Mouse (Mus musculus): ENCODE measurements around the gene Ddx27. TPM values are rescaled to one million over a fixed set of nuclear protein-coding genes. Genes with fewer than 3 reads are reported as not detected.
A peak's percentile ranks its signal among the peaks of the same experiment; 100 is the strongest.

The Ddx27 gene
- polyA plus RNA-seq, 1 experiment, result 33.5 TPM

- no peak overlapping the region for H3K4me3 ChIP-seq (replicated peaks; ENCODE audit: insufficient read depth, low read depth, low read length)
- DNase-seq, result no peak
- no peaks in the 10 kb centered on the region for H3K4me1 ChIP-seq (ENCODE audit: control insufficient read depth, insufficient read depth, low read length)
- 91% methylated on average over 4 of the region's 4 CpGs for WGBS
- H3K27me3 ChIP-seq (ENCODE audit: control insufficient read depth, insufficient read depth, low read length), result no peaks in the 10 kb centered on the region
- TF ChIP-seq CTCF (IDR thresholded peaks at IDR 0.05; ENCODE audit: borderline replicate concordance, insufficient read depth, low read depth, low read length), result no peak
- TF ChIP-seq POLR2A (IDR thresholded peaks at IDR 0.05; ENCODE audit: borderline replicate concordance, insufficient read depth, low read length), result no peak
- no peak overlapping the region for H3K27ac ChIP-seq (ENCODE audit: insufficient read depth, low read length)
These were observed 15.5 kb downstream of the Ddx27 start for GRCm38 (mm10) chr2:167030507-167030906.

GRCm38 (mm10) chr2:167037710-167038109 lies 22.7 kb downstream of the Ddx27 start:
- Histone ChIP-seq H3K27me3 (ENCODE audit: control insufficient read depth, insufficient read depth, low read length) (no peaks in the 10 kb centered on the region), H3K4me3 (replicated peaks; ENCODE audit: insufficient read depth, low read depth, low read length) (no peak overlapping the region), H3K27ac (ENCODE audit: insufficient read depth, low read length) (no peak overlapping the region), H3K4me1 (ENCODE audit: control insufficient read depth, insufficient read depth, low read length) (peaks cover 20% of the 10 kb centered on the region)
- DNase-seq, result no peak
- no peak for TF ChIP-seq CTCF (IDR thresholded peaks at IDR 0.05; ENCODE audit: borderline replicate concordance, insufficient read depth, low read depth, low read length)
- no peak for TF ChIP-seq POLR2A (IDR thresholded peaks at IDR 0.05; ENCODE audit: borderline replicate concordance, insufficient read depth, low read length)
- 42% methylated on average over 12 of the region's 12 CpGs for WGBS

- Histone ChIP-seq H3K4me3 (replicated peaks; ENCODE audit: insufficient read depth, low read depth, low read length) (no peak overlapping the region), H3K27ac (ENCODE audit: insufficient read depth, low read length) (no peak overlapping the region), H3K27me3 (ENCODE audit: control insufficient read depth, insufficient read depth, low read length) (no peaks in the 10 kb centered on the region), H3K4me1 (ENCODE audit: control insufficient read depth, insufficient read depth, low read length) (peaks cover 20% of the 10 kb centered on the region)
- 23% methylated on average over 6 of the region's 6 CpGs for WGBS
- TF ChIP-seq POLR2A (IDR thresholded peaks at IDR 0.05; ENCODE audit: borderline replicate concordance, insufficient read depth, low read length) (no peak), CTCF (IDR thresholded peaks at IDR 0.05; ENCODE audit: borderline replicate concordance, insufficient read depth, low read depth, low read length) (no peak)
- DNase-seq, result peak; percentile 37 to 54
These were observed 23.3 kb downstream of the Ddx27 start for GRCm38 (mm10) chr2:167038297-167038696.

GRCm38 (mm10) chr2:167038716-167039115 lies 23.7 kb downstream of the Ddx27 start:
- TF ChIP-seq CTCF (IDR thresholded peaks at IDR 0.05; ENCODE audit: borderline replicate concordance, insufficient read depth, low read depth, low read length) (no peak), POLR2A (IDR thresholded peaks at IDR 0.05; ENCODE audit: borderline replicate concordance, insufficient read depth, low read length) (no peak)
- Histone ChIP-seq H3K27ac (ENCODE audit: insufficient read depth, low read length) (no peak overlapping the region), H3K4me1 (ENCODE audit: control insufficient read depth, insufficient read depth, low read length) (peaks cover 20% of the 10 kb centered on the region), H3K4me3 (replicated peaks; ENCODE audit: insufficient read depth, low read depth, low read length) (no peak overlapping the region), H3K27me3 (ENCODE audit: control insufficient read depth, insufficient read depth, low read length) (no peaks in the 10 kb centered on the region)
- DNase-seq, result peak in 1 of 2 experiments; percentile 32
- WGBS, result 49% methylated on average over 7 of the region's 7 CpGs

- no peak for TF ChIP-seq POLR2A (IDR thresholded peaks at IDR 0.05; ENCODE audit: borderline replicate concordance, insufficient read depth, low read length)
- TF ChIP-seq CTCF (IDR thresholded peaks at IDR 0.05; ENCODE audit: borderline replicate concordance, insufficient read depth, low read depth, low read length), result no peak
- peak in 1 of 2 experiments; percentile 18 for DNase-seq
- Histone ChIP-seq H3K4me1 (ENCODE audit: control insufficient read depth, insufficient read depth, low read length) (peaks cover 20% of the 10 kb centered on the region), H3K27ac (ENCODE audit: insufficient read depth, low read length) (no peak overlapping the region), H3K4me3 (replicated peaks; ENCODE audit: insufficient read depth, low read depth, low read length) (no peak overlapping the region), H3K27me3 (ENCODE audit: control insufficient read depth, insufficient read depth, low read length) (no peaks in the 10 kb centered on the region)
- 75% methylated on average over 8 of the region's 8 CpGs for WGBS
These were observed 24.4 kb downstream of the Ddx27 start for GRCm38 (mm10) chr2:167039386-167039785.

- Histone ChIP-seq H3K27me3 (ENCODE audit: control insufficient read depth, insufficient read depth, low read length) (no peaks in the 10 kb centered on the region), H3K4me1 (ENCODE audit: control insufficient read depth, insufficient read depth, low read length) (peaks cover 9% of the 10 kb centered on the region), H3K4me3 (replicated peaks; ENCODE audit: insufficient read depth, low read depth, low read length) (no peak overlapping the region), H3K27ac (ENCODE audit: insufficient read depth, low read length) (no peak overlapping the region)
- no peak for DNase-seq
- TF ChIP-seq CTCF (IDR thresholded peaks at IDR 0.05; ENCODE audit: borderline replicate concordance, insufficient read depth, low read depth, low read length) (no peak), POLR2A (IDR thresholded peaks at IDR 0.05; ENCODE audit: borderline replicate concordance, insufficient read depth, low read length) (no peak)
- WGBS, result 93% methylated on average over 12 of the region's 12 CpGs
These were observed 28.6 kb downstream of the Ddx27 start for GRCm38 (mm10) chr2:167043400-167044121.

GRCm38 (mm10) chr2:167048223-167048622 lies 33.2 kb downstream of the Ddx27 start:
- no peak for DNase-seq
- Histone ChIP-seq H3K27me3 (ENCODE audit: control insufficient read depth, insufficient read depth, low read length) (no peaks in the 10 kb centered on the region), H3K4me1 (ENCODE audit: control insufficient read depth, insufficient read depth, low read length) (peaks cover 3% of the 10 kb centered on the region), H3K4me3 (replicated peaks; ENCODE audit: insufficient read depth, low read depth, low read length) (no peak overlapping the region), H3K27ac (ENCODE audit: insufficient read depth, low read length) (no peak overlapping the region)
- 93% methylated on average over 10 of the region's 10 CpGs for WGBS
- TF ChIP-seq POLR2A (IDR thresholded peaks at IDR 0.05; ENCODE audit: borderline replicate concordance, insufficient read depth, low read length) (no peak), CTCF (IDR thresholded peaks at IDR 0.05; ENCODE audit: borderline replicate concordance, insufficient read depth, low read depth, low read length) (no peak)

- no peak for TF ChIP-seq POLR2A (IDR thresholded peaks at IDR 0.05; ENCODE audit: borderline replicate concordance, insufficient read depth, low read length)
- no peak for TF ChIP-seq CTCF (IDR thresholded peaks at IDR 0.05; ENCODE audit: borderline replicate concordance, insufficient read depth, low read depth, low read length)
- Histone ChIP-seq H3K4me1 (ENCODE audit: control insufficient read depth, insufficient read depth, low read length) (peaks cover 5% of the 10 kb centered on the region), H3K27me3 (ENCODE audit: control insufficient read depth, insufficient read depth, low read length) (no peaks in the 10 kb centered on the region), H3K4me3 (replicated peaks; ENCODE audit: insufficient read depth, low read depth, low read length) (no peak overlapping the region), H3K27ac (ENCODE audit: insufficient read depth, low read length) (no peak overlapping the region)
- no peak for DNase-seq
- WGBS, result 88% methylated on average over 8 of the region's 8 CpGs
These were observed 33.8 kb downstream of the Ddx27 start for GRCm38 (mm10) chr2:167048698-167049358.

Measured in cerebellum, adult 2 months (tissue).